ENCODE assay signal across 19 mouse cellular contexts in genomic region chr1:82298586-82298985, GRCm38 (mm10). TPM values are rescaled to one million over a fixed set of nuclear protein-coding genes. Genes with fewer than 3 reads are reported as not detected.
"Had no signal": no experiment of that assay in that cellular context is flagged by ENCODE, and none has a peak within 500 bp of the region (broad histone marks: within the 10 kb centered on the region; RNA-seq: fewer than 3 reads in every experiment).

No protein-coding gene starts in this region.

- ATAC-seq: intestine, postnatal 0 days; midbrain, embryonic 15.5 days had no signal

- H3K9me3 ChIP-seq: limb, embryonic 15.5 days; megakaryocyte, embryonic 14.5 days; midbrain, embryonic 15.5 days; neural tube, embryonic 12.5 days; stomach, embryonic 15.5 days had no signal

- H3K27me3 ChIP-seq: limb, embryonic 15.5 days; midbrain, embryonic 15.5 days; neural tube, embryonic 12.5 days; stomach, embryonic 15.5 days had no signal

- H3K27ac ChIP-seq: layer of hippocampus, adult 2 months; limb, embryonic 15.5 days; liver, embryonic 14.5 days; macrophage; midbrain, embryonic 15.5 days; neural tube, embryonic 12.5 days; stomach, embryonic 15.5 days had no signal

- H3K4me1 ChIP-seq: limb, embryonic 15.5 days; megakaryocyte, embryonic 14.5 days; neural tube, embryonic 12.5 days; stomach, embryonic 15.5 days had no signal

- H3K4me3 ChIP-seq: layer of hippocampus, adult 2 months; limb, embryonic 15.5 days; megakaryocyte, embryonic 14.5 days; midbrain, embryonic 15.5 days; neural tube, embryonic 12.5 days; stomach, embryonic 15.5 days had no signal

- H3K36me3 ChIP-seq: limb, embryonic 15.5 days; midbrain, embryonic 15.5 days; neural tube, embryonic 12.5 days; stomach, embryonic 15.5 days had no signal

- DNase-seq: kidney, adult 8-10 months; kidney, postnatal 36 days; left cerebral cortex, postnatal 4 days; lung, adult 18-20 months; lung, postnatal 10 days; retina, postnatal 1 day; right cerebral cortex, postnatal 4 days; spleen, adult 18-20 months had no signal

- H3K9ac ChIP-seq: limb, embryonic 15.5 days; liver, embryonic 14.5 days; midbrain, embryonic 15.5 days; neural tube, embryonic 12.5 days; stomach, embryonic 15.5 days had no signal

- H3K4me2 ChIP-seq: limb, embryonic 15.5 days; midbrain, embryonic 11.5 days; midbrain, embryonic 15.5 days; neural tube, embryonic 12.5 days; stomach, embryonic 15.5 days had no signal

RNA-seq across cellular contexts. Expression of gene Irs1, which starts 7.4 kb away (rescaled TPM):
- total RNA-seq: monocyte, adult 5-6 weeks had no signal
- polyA plus RNA-seq: macrophage had no signal
